In the genomic region with DNA sequence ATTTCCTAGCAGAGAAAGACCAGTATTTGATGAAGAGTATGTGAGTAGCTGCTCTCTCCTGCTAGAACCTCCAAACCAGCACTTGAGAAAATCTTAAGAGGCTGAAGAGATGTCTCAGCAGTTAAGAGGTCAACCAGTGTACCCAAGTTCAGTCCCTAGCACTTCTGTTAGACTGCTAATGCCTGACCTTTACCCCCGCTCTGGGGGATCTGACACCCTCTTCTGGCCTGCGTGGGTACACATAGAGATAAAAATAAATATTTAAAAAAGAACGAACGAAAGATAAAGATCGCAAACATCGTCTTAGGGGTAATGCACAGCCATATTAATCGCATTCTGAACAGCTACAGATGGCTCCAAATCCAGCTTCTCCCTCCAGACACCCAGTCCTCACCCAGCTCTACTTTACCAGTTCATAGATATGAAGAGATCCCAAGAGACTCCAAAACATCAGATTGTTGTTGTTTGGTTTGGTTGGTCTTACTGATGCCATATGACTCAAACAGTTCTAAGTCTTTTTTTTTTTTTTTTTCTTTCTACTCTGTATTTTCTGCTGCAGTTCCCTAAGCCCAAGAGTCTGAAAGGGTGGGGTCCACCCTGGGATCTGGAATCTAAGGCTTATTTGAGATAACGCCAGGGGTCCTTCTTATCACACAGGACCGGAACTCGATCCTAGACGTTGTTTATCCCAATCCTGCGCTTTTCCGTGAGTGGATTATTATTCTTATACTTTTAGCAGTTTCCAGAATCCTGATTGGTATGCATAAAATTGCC, we compare ENCODE assay signal across 8 mouse cellular contexts. TPM values are rescaled to one million over a fixed set of nuclear protein-coding genes. Genes with fewer than 3 reads are reported as not detected.
DNase-seq lines count a peak whose midpoint lies in the region; ATAC-seq lines count a peak whose summit lies in the region.

No protein-coding gene starts in this region.

- H3K27ac ChIP-seq in forebrain, embryonic 12.5 days = no peak overlapping the region
- no peak overlapping the region for H3K27ac ChIP-seq in liver, embryonic 13.5 days

- H3K9ac ChIP-seq in forebrain, embryonic 12.5 days = no peak overlapping the region
- H3K9ac ChIP-seq in liver, embryonic 13.5 days = peak overlapping the region; percentile 43

- DNase-seq in frontal cortex, postnatal 14 days (ENCODE audit: low spot score in 2 of 2) = no peak
- peak; percentile 66 for DNase-seq in A20 (ENCODE audit: low read depth, low spot score)
- DNase-seq in liver, embryonic 13.5 days = no peak
- DNase-seq in right cerebral cortex, postnatal 14 days = no peak
- no peak for DNase-seq in ovary, postnatal 36 days (ENCODE audit: low spot score)

- 43% methylated on average over 13 of the region's 13 CpGs for WGBS in forebrain, embryonic 12.5 days
- WGBS in liver, embryonic 13.5 days (ENCODE audit: insufficient replicate concordance) = 23% methylated on average over 13 of the region's 13 CpGs

- ATAC-seq in frontal cortex, adult (ENCODE audit: low TSS enrichment) = peak; percentile 61
- ATAC-seq in forebrain, embryonic 12.5 days (ENCODE audit: low FRiP score) = peak; percentile 73
- ATAC-seq in liver, embryonic 13.5 days (ENCODE audit: low read depth) = peak; percentile 68
- ATAC-seq in activated CD4-positive, CD25-positive, alpha-beta regulatory T cell, adult 4 months = no peak

- peaks cover 13% of the 10 kb centered on the region for H3K36me3 ChIP-seq in forebrain, embryonic 12.5 days (replicated peaks)
- no peaks in the 10 kb centered on the region for H3K36me3 ChIP-seq in liver, embryonic 13.5 days

- H3K27me3 ChIP-seq in forebrain, embryonic 12.5 days = no peaks in the 10 kb centered on the region
- H3K27me3 ChIP-seq in liver, embryonic 13.5 days = no peaks in the 10 kb centered on the region

- peak overlapping the region; percentile 53 for H3K4me3 ChIP-seq in forebrain, embryonic 12.5 days (replicated peaks)
- H3K4me3 ChIP-seq in liver, embryonic 13.5 days (replicated peaks) = peak overlapping the region; percentile 62

- H3K4me2 ChIP-seq in forebrain, embryonic 12.5 days = peak overlapping the region; percentile 48
- peak overlapping the region; percentile 62 for H3K4me2 ChIP-seq in liver, embryonic 13.5 days

- H3K4me1 ChIP-seq in forebrain, embryonic 12.5 days = no peaks in the 10 kb centered on the region
- H3K4me1 ChIP-seq in liver, embryonic 13.5 days (replicated peaks) = peaks cover 8% of the 10 kb centered on the region

- no peaks in the 10 kb centered on the region for H3K9me3 ChIP-seq in forebrain, embryonic 12.5 days
- no peaks in the 10 kb centered on the region for H3K9me3 ChIP-seq in liver, embryonic 13.5 days (replicated peaks)

RNA-seq across cellular contexts. Expression of a gene that starts 16.5 kb away (rescaled TPM):
- 3.3 and 3.9 TPM in 2 replicates for polyA plus RNA-seq in forebrain, embryonic 12.5 days (2016; fragmentation: Nextera tagmentation; extraction: Ambion mirVana)
- polyA plus RNA-seq in liver, embryonic 13.5 days (2015; fragmentation: Nextera tagmentation; extraction: Ambion mirVana) = 0.30 and 0.35 TPM in 2 replicates
- 1 to 10 TPM; 2.4 to 2.6 TPM for polyA plus RNA-seq in activated CD4-positive, CD25-positive, alpha-beta regulatory T cell, adult 4 months (2017; shearing (Covaris generic))

RNA-seq across cellular contexts. Expression of a gene that starts 22.2 kb away (rescaled TPM):
- polyA plus RNA-seq in forebrain, embryonic 12.5 days (2016; fragmentation: Nextera tagmentation; extraction: Ambion mirVana) = 9.3 and 9.5 TPM in 2 replicates
- polyA plus RNA-seq in liver, embryonic 13.5 days (2015; fragmentation: Nextera tagmentation; extraction: Ambion mirVana) = 1.6 and 1.8 TPM in 2 replicates
- 1 to 10 TPM; 4.5 to 4.7 TPM for polyA plus RNA-seq in activated CD4-positive, CD25-positive, alpha-beta regulatory T cell, adult 4 months (2017; shearing (Covaris generic))

RNA-seq across cellular contexts. Expression of a gene that starts 51.0 kb away (rescaled TPM):
- polyA plus RNA-seq in forebrain, embryonic 12.5 days (2016; fragmentation: Nextera tagmentation; extraction: Ambion mirVana) = 12.3 and 12.8 TPM in 2 replicates
- polyA plus RNA-seq in liver, embryonic 13.5 days (2015; fragmentation: Nextera tagmentation; extraction: Ambion mirVana) = 0.27 and 0.30 TPM in 2 replicates
- polyA plus RNA-seq in activated CD4-positive, CD25-positive, alpha-beta regulatory T cell, adult 4 months (2017; shearing (Covaris generic)) = 1 to 10 TPM; 8.9 to 9.6 TPM

RNA-seq across cellular contexts. Expression of a gene that starts 59.5 kb away (rescaled TPM):
- polyA plus RNA-seq in forebrain, embryonic 12.5 days (2016; fragmentation: Nextera tagmentation; extraction: Ambion mirVana) = 0.78 and 1.1 TPM in 2 replicates
- polyA plus RNA-seq in liver, embryonic 13.5 days (2015; fragmentation: Nextera tagmentation; extraction: Ambion mirVana) = 0.13 and 0.19 TPM in 2 replicates
- under 1 TPM in 1 of 2 experiments, not detected in 1; 0.12 TPM for polyA plus RNA-seq in activated CD4-positive, CD25-positive, alpha-beta regulatory T cell, adult 4 months (2017; shearing (Covaris generic))
